Mouse (Mus musculus) limb, embryonic 15.5 days (tissue): Measurements from ENCODE around the gene Tenm3. TPM values are rescaled to one million over a fixed set of nuclear protein-coding genes. Genes with fewer than 3 reads are reported as not detected.
A peak's percentile ranks its signal among the peaks of the same experiment; 100 is the strongest.

Source experiments
- ATAC-seq: fragments of 200-750 bp; cut with Nextera tagmentation; 2 replicates; pipeline ENCODE4 v1.8.0; 2017; ENCODE audit warnings: low read depth, moderate TSS enrichment; ENCODE audit not compliant: insufficient number of reproducible peaks, low FRiP score, low TSS enrichment
- H3K27ac ChIP-seq: fragments of 300-500 bp; sonication (generic); 2 replicates; pipeline ENCODE4 v1.5.1; 2015; ENCODE audit warnings: moderate library complexity, mild to moderate bottlenecking, inconsistent platforms
- H3K27me3 ChIP-seq: fragments of 300-500 bp; sonication (generic); 2 replicates; pipeline ENCODE4 v1.6.1; 2015; ENCODE audit warnings: inconsistent platforms
- H3K36me3 ChIP-seq: fragments of 300-500 bp; sonication (generic); 2 replicates; pipeline ENCODE4 v1.6.1; 2015; ENCODE audit warnings: inconsistent platforms
- H3K4me1 ChIP-seq: fragments of 300-500 bp; sonication (generic); 2 replicates; pipeline ENCODE4 v1.6.1; 2015; ENCODE audit warnings: inconsistent platforms
- H3K4me2 ChIP-seq: fragments of 300-500 bp; sonication (generic); 2 replicates; pipeline ENCODE4 v1.6.1; 2015; ENCODE audit warnings: mild to moderate bottlenecking, inconsistent platforms
- H3K4me3 ChIP-seq: fragments of 300-500 bp; sonication (generic); 2 replicates; pipeline ENCODE4 v1.5.1; 2015; ENCODE audit warnings: mild to moderate bottlenecking, inconsistent platforms
- H3K9ac ChIP-seq: fragments of 300-500 bp; sonication (generic); 2 replicates; pipeline ENCODE4 v1.6.1; 2015; ENCODE audit warnings: inconsistent platforms
- H3K9me3 ChIP-seq: fragments of 300-500 bp; sonication (generic); 2 replicates; pipeline ENCODE4 v1.6.1; 2016; ENCODE audit warnings: inconsistent platforms
- WGBS: fragments of 180-500 bp; shearing (Covaris S2); methylation state at CpG from one replicate; pipeline ENCODE4 v1.1.7; 2015; 5-methylcytosine and 5-hydroxymethylcytosine counted together
- polyA plus RNA-seq: library from polyadenylated mRNA; unstranded; fragments of >200 nt; fragmentation: Nextera tagmentation; extraction: Ambion mirVana; gene quantifications from 2 replicates; pipeline ENCODE4 v1.2.1, GENCODE M21; 2015

The Tenm3 gene
- polyA plus RNA-seq = 30.0 and 35.5 TPM in 2 replicates

- Histone ChIP-seq H3K27ac (peak within 1 kb of the TSS; percentile 89), H3K4me2 (peak within 1 kb of the TSS; percentile 91), H3K9ac (peak within 1 kb of the TSS; percentile 75), H3K27me3 (peaks cover 26% of the 10 kb centered on the region), H3K9me3 (no peaks in the 10 kb centered on the region), H3K4me3 (peak within 1 kb of the TSS; percentile 81), H3K4me1 (peaks cover 21% of the 10 kb centered on the region; the same call in 1 of the 2 replicates), H3K36me3 (no peaks in the 10 kb centered on the region)
- ATAC-seq = no peak
- WGBS = under 1% methylated on average over 19 of the region's 19 CpGs
These were observed at the start of gene Tenm3 for GRCm38 (mm10) chr8:48843931-48844285. Gene Tenm3 (minus strand): TSS chr8:48843951.

GRCm38 (mm10) chr8:48890216-48890765, 46.5 kb upstream of the Tenm3 start:
- no peak for ATAC-seq
- 43% methylated on average over 7 of the region's 7 CpGs for WGBS

GRCm38 (mm10) chr8:48884270-48884669, 40.5 kb upstream of the Tenm3 start:
- Histone ChIP-seq H3K9ac (no peak overlapping the region), H3K36me3 (no peaks in the 10 kb centered on the region), H3K27me3 (no peaks in the 10 kb centered on the region), H3K9me3 (no peaks in the 10 kb centered on the region), H3K4me2 (no peak overlapping the region), H3K4me1 (no peaks in the 10 kb centered on the region), H3K27ac (no peak overlapping the region), H3K4me3 (no peak overlapping the region)
- no peak for ATAC-seq
- 90% methylated on average over 4 of the region's 4 CpGs for WGBS

More at GRCm38 (mm10) chr8:48890216-48890765, 46.5 kb upstream of the Tenm3 start:
- Histone ChIP-seq H3K9ac (no peak overlapping the region), H3K36me3 (no peaks in the 10 kb centered on the region), H3K27me3 (no peaks in the 10 kb centered on the region), H3K9me3 (no peaks in the 10 kb centered on the region), H3K27ac (no peak overlapping the region), H3K4me2 (no peak overlapping the region), H3K4me3 (no peak overlapping the region), H3K4me1 (no peaks in the 10 kb centered on the region)

- Histone ChIP-seq H3K27me3 (no peaks in the 10 kb centered on the region), H3K4me1 (no peaks in the 10 kb centered on the region), H3K9me3 (no peaks in the 10 kb centered on the region), H3K36me3 (no peaks in the 10 kb centered on the region), H3K9ac (no peak overlapping the region), H3K4me3 (no peak overlapping the region), H3K4me2 (no peak overlapping the region), H3K27ac (no peak overlapping the region)
- ATAC-seq = no peak
- WGBS = 81% methylated on average over 5 of the region's 5 CpGs
These were observed 36.8 kb upstream of the Tenm3 start for GRCm38 (mm10) chr8:48880585-48880984.

- no peak overlapping the region for H3K4me2 ChIP-seq
- no peaks in the 10 kb centered on the region for H3K27me3 ChIP-seq
- no peak overlapping the region for H3K4me3 ChIP-seq
- H3K9me3 ChIP-seq = no peaks in the 10 kb centered on the region
- no peak for ATAC-seq
- no peak overlapping the region for H3K9ac ChIP-seq
- H3K4me1 ChIP-seq = no peaks in the 10 kb centered on the region
- no peaks in the 10 kb centered on the region for H3K36me3 ChIP-seq
- 89% methylated on average over 5 of the region's 5 CpGs for WGBS
- no peak overlapping the region for H3K27ac ChIP-seq
These were observed 22.2 kb upstream of the Tenm3 start for GRCm38 (mm10) chr8:48865972-48866371.

GRCm38 (mm10) chr8:48865485-48865884, 21.7 kb upstream of the Tenm3 start:
- Histone ChIP-seq H3K9me3 (no peaks in the 10 kb centered on the region), H3K27ac (no peak overlapping the region), H3K36me3 (no peaks in the 10 kb centered on the region), H3K27me3 (no peaks in the 10 kb centered on the region), H3K4me3 (no peak overlapping the region), H3K9ac (no peak overlapping the region), H3K4me2 (no peak overlapping the region), H3K4me1 (no peaks in the 10 kb centered on the region)
- WGBS = 33% methylated on average over 4 of the region's 4 CpGs
- ATAC-seq = no peak

GRCm38 (mm10) chr8:48850223-48851010, 6.7 kb upstream of the Tenm3 start:
- Histone ChIP-seq H3K4me1 (0 out of 2 replicates have a peak, but pooled peaks cover 4% of the 10 kb centered on the region), H3K4me2 (no peak overlapping the region), H3K27me3 (peaks cover 16% of the 10 kb centered on the region), H3K27ac (no peak overlapping the region), H3K4me3 (no peak overlapping the region), H3K36me3 (no peaks in the 10 kb centered on the region), H3K9ac (no peak overlapping the region), H3K9me3 (no peaks in the 10 kb centered on the region)
- no peak for ATAC-seq
- 65% methylated on average over 8 of the region's 8 CpGs for WGBS

- WGBS = 51% methylated on average over 6 of the region's 6 CpGs
- Histone ChIP-seq H3K36me3 (no peaks in the 10 kb centered on the region), H3K27ac (no peak overlapping the region), H3K9ac (no peak overlapping the region), H3K27me3 (peaks cover 26% of the 10 kb centered on the region), H3K4me3 (no peak overlapping the region), H3K4me1 (peaks cover 15% of the 10 kb centered on the region; the same call in 1 of the 2 replicates), H3K4me2 (no peak overlapping the region), H3K9me3 (no peaks in the 10 kb centered on the region)
- no peak for ATAC-seq
These were observed 5.4 kb upstream of the Tenm3 start for GRCm38 (mm10) chr8:48849091-48849616.

- peaks cover 26% of the 10 kb centered on the region for H3K27me3 ChIP-seq
- H3K4me3 ChIP-seq = peak overlapping the region; percentile 81
- H3K9ac ChIP-seq = no peak overlapping the region
- no peak for ATAC-seq
- H3K27ac ChIP-seq = no peak overlapping the region
- H3K9me3 ChIP-seq = no peaks in the 10 kb centered on the region
- H3K4me2 ChIP-seq = peak overlapping the region; percentile 91
- H3K4me1 ChIP-seq = peaks cover 21% of the 10 kb centered on the region; the same call in 1 of the 2 replicates
- WGBS = 12% methylated on average over 12 of the region's 12 CpGs
- no peaks in the 10 kb centered on the region for H3K36me3 ChIP-seq
These were observed 1.2 kb upstream of the Tenm3 start for GRCm38 (mm10) chr8:48844961-48845360.

- Histone ChIP-seq H3K27me3 (peaks cover 26% of the 10 kb centered on the region), H3K27ac (no peak overlapping the region), H3K9ac (peak overlapping the region; percentile 23; the same call in 1 of the 2 replicates), H3K4me1 (peaks cover 21% of the 10 kb centered on the region; the same call in 1 of the 2 replicates), H3K9me3 (no peaks in the 10 kb centered on the region), H3K4me2 (peak overlapping the region; percentile 91), H3K4me3 (peak overlapping the region; percentile 81), H3K36me3 (no peaks in the 10 kb centered on the region)
- ATAC-seq = no peak
- 2% methylated on average over 14 of the region's 14 CpGs for WGBS
These were observed 687 bp upstream of the Tenm3 start for GRCm38 (mm10) chr8:48844370-48844905.

- Histone ChIP-seq H3K36me3 (no peaks in the 10 kb centered on the region), H3K27me3 (peaks cover 26% of the 10 kb centered on the region), H3K4me3 (peak overlapping the region; percentile 81), H3K27ac (peak overlapping the region; percentile 89), H3K9me3 (no peaks in the 10 kb centered on the region), H3K9ac (peak overlapping the region; percentile 75), H3K4me2 (peak overlapping the region; percentile 91), H3K4me1 (peaks cover 21% of the 10 kb centered on the region; the same call in 1 of the 2 replicates)
- ATAC-seq = peak; percentile 82
- WGBS = under 1% methylated on average over 82 of the region's 93 CpGs
These were observed 490 bp downstream of the Tenm3 start for GRCm38 (mm10) chr8:48842991-48843930.
